Mouse (Mus musculus): ENCODE data around the gene Cdc34. TPM values are rescaled to one million over a fixed set of nuclear protein-coding genes. Genes with fewer than 3 reads are reported as not detected.
A peak's percentile ranks its signal among the peaks of the same experiment; 100 is the strongest.

The Cdc34 gene
- polyA plus RNA-seq, 1 experiment from 2014 or later = 137 TPM

DNA sequence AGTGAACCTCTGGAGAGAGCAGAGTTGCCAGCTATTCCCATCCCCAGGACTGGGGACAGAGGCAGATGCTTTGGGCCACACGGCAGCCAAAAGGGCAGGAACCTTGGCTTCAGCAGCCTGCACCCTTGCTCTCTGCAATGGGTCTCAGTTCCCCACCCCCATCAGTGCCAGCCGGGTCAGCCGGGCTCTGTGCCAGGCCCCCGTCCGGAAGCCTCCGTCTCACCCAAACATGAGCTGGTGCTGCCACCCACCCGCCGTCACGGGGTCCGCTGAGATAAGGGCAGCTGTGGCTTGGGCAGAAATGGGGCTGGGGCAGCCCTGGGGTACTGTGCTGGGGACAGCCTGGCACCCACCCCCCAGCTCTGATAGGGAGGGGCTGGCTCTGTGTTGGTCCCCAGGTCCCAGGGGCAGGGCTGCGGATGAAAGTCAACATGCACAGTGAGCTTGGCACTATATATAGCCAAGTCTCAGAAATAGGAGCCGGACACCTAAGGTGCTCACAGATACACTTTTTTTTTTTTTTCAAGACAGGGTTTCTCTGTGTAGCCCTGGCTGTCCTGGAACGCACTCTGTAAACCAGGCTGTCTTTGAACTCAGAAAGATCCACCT, 47.5 kb downstream of the Cdc34 start:
- H3K36me3 ChIP-seq = peaks cover 17% of the 10 kb centered on the region
- H3K4me1 ChIP-seq = no peaks in the 10 kb centered on the region
- no peaks in the 10 kb centered on the region for H3K27me3 ChIP-seq
- no peak overlapping the region for H3K4me3 ChIP-seq
- H3K4me2 ChIP-seq (replicated peaks) = no peak overlapping the region
- WGBS = 82% methylated on average over 13 of the region's 13 CpGs
- no peak for ATAC-seq (ENCODE audit: insufficient number of reproducible peaks, insufficient read depth, low FRiP score, low TSS enrichment)
- H3K9me3 ChIP-seq = no peaks in the 10 kb centered on the region
- no peak overlapping the region for H3K27ac ChIP-seq
- H3K9ac ChIP-seq = no peak overlapping the region

DNA sequence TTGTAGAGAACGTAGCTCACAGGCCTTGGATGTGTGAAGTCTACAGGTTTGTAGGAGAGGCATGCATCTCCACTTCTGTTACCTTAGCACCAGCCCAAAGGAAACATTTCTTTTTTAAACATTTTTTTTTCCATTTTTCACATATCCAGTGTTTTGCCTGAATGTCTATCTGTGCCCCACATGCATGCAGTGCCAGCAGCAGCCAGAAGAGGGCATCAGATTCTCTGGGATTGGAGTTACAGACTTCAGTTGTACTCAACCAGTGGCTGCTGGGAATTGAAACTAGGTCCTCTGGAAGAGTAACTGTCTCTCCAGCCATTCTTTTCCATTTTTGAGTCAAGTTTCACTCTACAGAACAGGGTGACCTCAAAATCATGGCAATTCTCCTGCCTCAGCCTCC, 50.5 kb downstream of the Cdc34 start:
- ATAC-seq (ENCODE audit: insufficient number of reproducible peaks, insufficient read depth, low FRiP score, low TSS enrichment) = no peak
- 95% methylated on average over 1 of the region's 1 CpGs for WGBS
- peaks cover 20% of the 10 kb centered on the region for H3K9me3 ChIP-seq
- no peak overlapping the region for H3K4me3 ChIP-seq
- no peak overlapping the region for H3K9ac ChIP-seq
- H3K36me3 ChIP-seq = peaks cover 48% of the 10 kb centered on the region
- H3K4me1 ChIP-seq = no peaks in the 10 kb centered on the region
- no peak overlapping the region for H3K27ac ChIP-seq
- no peak overlapping the region for H3K4me2 ChIP-seq (replicated peaks)
- peaks cover 18% of the 10 kb centered on the region for H3K27me3 ChIP-seq

DNA sequence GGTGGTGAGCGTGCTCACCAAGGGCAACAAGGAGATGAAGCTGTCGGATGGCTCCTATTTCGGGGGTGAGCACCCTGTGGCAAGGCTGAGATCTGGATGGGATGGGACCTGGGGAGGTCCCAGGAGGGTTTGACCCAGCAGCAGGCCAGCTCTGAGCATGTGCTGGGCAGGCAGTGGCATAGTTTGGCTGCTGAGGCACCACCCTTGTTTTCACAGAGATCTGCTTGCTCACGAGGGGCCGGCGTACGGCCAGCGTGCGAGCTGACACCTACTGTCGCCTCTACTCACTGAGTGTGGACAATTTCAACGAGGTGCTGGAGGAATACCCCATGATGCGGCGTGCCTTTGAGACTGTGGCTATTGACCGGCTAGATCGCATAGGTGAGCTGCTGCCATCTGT, 51.9 kb downstream of the Cdc34 start:
- H3K9me3 ChIP-seq = peaks cover 34% of the 10 kb centered on the region
- WGBS = 94% methylated on average over 15 of the region's 15 CpGs
- H3K36me3 ChIP-seq = peaks cover 61% of the 10 kb centered on the region

DNA sequence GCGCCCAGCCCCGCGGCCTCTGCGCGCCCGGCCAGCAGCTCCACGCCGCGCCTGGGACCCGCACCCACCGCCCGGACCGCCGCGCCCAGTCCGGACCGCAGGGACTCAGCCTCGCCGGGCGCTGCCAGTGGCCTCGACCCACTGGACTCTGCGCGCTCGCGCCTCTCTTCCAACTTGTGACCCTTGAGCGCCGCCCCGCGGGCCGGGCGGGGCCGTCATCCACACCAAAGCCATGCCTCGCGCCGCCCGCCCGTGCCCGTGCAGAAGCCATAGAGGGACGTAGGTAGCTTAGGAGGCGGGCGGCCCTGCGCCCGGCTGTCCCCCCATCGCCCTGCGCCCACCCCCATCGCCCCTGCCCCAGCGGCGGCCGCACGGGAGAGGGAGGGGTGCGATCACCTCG, 53.4 kb downstream of the Cdc34 start:
- WGBS = 32% methylated on average over 52 of the region's 52 CpGs
- Histone ChIP-seq H3K27ac (no peak overlapping the region), H3K4me2 (replicated peaks) (0 out of 2 replicates have a peak overlapping the region, but pooled peaks have one; percentile 5), H3K4me3 (no peak overlapping the region), H3K36me3 (peaks cover 76% of the 10 kb centered on the region), H3K4me1 (no peaks in the 10 kb centered on the region), H3K27me3 (peaks cover 18% of the 10 kb centered on the region), H3K9me3 (peaks cover 49% of the 10 kb centered on the region), H3K9ac (no peak overlapping the region)
- ATAC-seq (ENCODE audit: insufficient number of reproducible peaks, insufficient read depth, low FRiP score, low TSS enrichment) = no peak

More for the DNA sequence above, 51.9 kb downstream of the Cdc34 start:
- no peak for ATAC-seq (ENCODE audit: insufficient number of reproducible peaks, insufficient read depth, low FRiP score, low TSS enrichment)
- Histone ChIP-seq H3K27me3 (peaks cover 18% of the 10 kb centered on the region), H3K9ac (no peak overlapping the region), H3K4me2 (replicated peaks) (no peak overlapping the region), H3K4me1 (no peaks in the 10 kb centered on the region), H3K27ac (no peak overlapping the region), H3K4me3 (no peak overlapping the region)

DNA sequence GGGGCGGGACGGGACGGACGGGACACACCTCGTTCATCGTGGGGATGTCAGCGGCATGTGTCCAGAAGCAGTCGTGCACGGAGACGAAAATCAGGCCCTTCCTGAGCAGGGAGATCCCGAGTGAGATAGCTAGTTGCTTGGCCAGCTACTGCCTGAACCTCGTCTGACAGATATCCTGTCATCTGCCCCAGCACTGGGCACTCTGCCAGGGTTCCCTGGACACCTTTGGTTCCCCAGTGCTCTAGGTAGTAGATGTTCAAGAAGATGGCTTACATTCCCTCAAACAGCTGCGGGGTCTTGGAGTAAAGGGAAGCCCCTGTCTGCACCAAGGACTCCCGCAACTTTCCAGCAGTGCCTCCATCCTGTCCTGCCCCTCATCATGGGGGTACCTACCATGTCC, 54.7 kb downstream of the Cdc34 start:
- H3K9ac ChIP-seq = no peak overlapping the region
- H3K9me3 ChIP-seq = peaks cover 59% of the 10 kb centered on the region
- no peak overlapping the region for H3K4me2 ChIP-seq (replicated peaks)
- ATAC-seq (ENCODE audit: insufficient number of reproducible peaks, insufficient read depth, low FRiP score, low TSS enrichment) = no peak
- WGBS = 91% methylated on average over 14 of the region's 14 CpGs
- peaks cover 18% of the 10 kb centered on the region for H3K27me3 ChIP-seq
- H3K4me1 ChIP-seq = no peaks in the 10 kb centered on the region
- no peak overlapping the region for H3K27ac ChIP-seq
- H3K36me3 ChIP-seq = peaks cover 90% of the 10 kb centered on the region
- no peak overlapping the region for H3K4me3 ChIP-seq

Other genes with a start within 250 kb of the Cdc34 start
- not detected in 2 replicates for gene Vmn2r83, start 213.5 kb upstream of the Cdc34 start, polyA plus RNA-seq (2016; fragmentation: Nextera tagmentation; extraction: Ambion mirVana)
- gene Plpp2, start 148.4 kb upstream of the Cdc34 start, polyA plus RNA-seq (2016; fragmentation: Nextera tagmentation; extraction: Ambion mirVana) = 17.0 and 18.3 TPM in 2 replicates
- 77.4 and 82.6 TPM in 2 replicates for gene Mier2, start 127.0 kb upstream of the Cdc34 start, polyA plus RNA-seq (2016; fragmentation: Nextera tagmentation; extraction: Ambion mirVana)
- gene Theg, start 94.9 kb upstream of the Cdc34 start, polyA plus RNA-seq (2016; fragmentation: Nextera tagmentation; extraction: Ambion mirVana) = not detected in 2 replicates
- gene C2cd4c, start 68.2 kb upstream of the Cdc34 start, polyA plus RNA-seq (2016; fragmentation: Nextera tagmentation; extraction: Ambion mirVana) = 0.03 TPM in 1 of 2 replicates, not detected in the other
- 26.2 and 27.2 TPM in 2 replicates for gene Shc2, start 44.3 kb upstream of the Cdc34 start, polyA plus RNA-seq (2016; fragmentation: Nextera tagmentation; extraction: Ambion mirVana)
- gene Odf3l2, start 36.5 kb upstream of the Cdc34 start, polyA plus RNA-seq (2016; fragmentation: Nextera tagmentation; extraction: Ambion mirVana) = not detected in 2 replicates
- gene Madcam1, start 17.6 kb upstream of the Cdc34 start, polyA plus RNA-seq (2016; fragmentation: Nextera tagmentation; extraction: Ambion mirVana) = 6.7 and 8.4 TPM in 2 replicates
- gene Tpgs1, start 12.8 kb upstream of the Cdc34 start, polyA plus RNA-seq (2016; fragmentation: Nextera tagmentation; extraction: Ambion mirVana) = 66.1 and 68.6 TPM in 2 replicates
- gene Gzmm, start 6.8 kb downstream of the Cdc34 start, polyA plus RNA-seq (2016; fragmentation: Nextera tagmentation; extraction: Ambion mirVana) = 0.55 and 1.5 TPM in 2 replicates
- 689 and 691 TPM in 2 replicates for gene Bsg, start 22.3 kb downstream of the Cdc34 start, polyA plus RNA-seq (2016; fragmentation: Nextera tagmentation; extraction: Ambion mirVana)
- 0.06 and 0.08 TPM in 2 replicates for gene Hcn2, start 34.4 kb downstream of the Cdc34 start, polyA plus RNA-seq (2016; fragmentation: Nextera tagmentation; extraction: Ambion mirVana)
- gene Polrmt, start 64.4 kb downstream of the Cdc34 start, polyA plus RNA-seq (2016; fragmentation: Nextera tagmentation; extraction: Ambion mirVana) = 49.6 and 54.0 TPM in 2 replicates
- 0.33 and 0.65 TPM in 2 replicates for gene Fgf22, start 72.9 kb downstream of the Cdc34 start, polyA plus RNA-seq (2016; fragmentation: Nextera tagmentation; extraction: Ambion mirVana)
- gene Rnf126, start 84.8 kb downstream of the Cdc34 start, polyA plus RNA-seq (2016; fragmentation: Nextera tagmentation; extraction: Ambion mirVana) = 109 and 111 TPM in 2 replicates
- 3.5 and 3.7 TPM in 2 replicates for gene Fstl3, start 95.1 kb downstream of the Cdc34 start, polyA plus RNA-seq (2016; fragmentation: Nextera tagmentation; extraction: Ambion mirVana)
- gene Prss57, start 108.8 kb downstream of the Cdc34 start, polyA plus RNA-seq (2016; fragmentation: Nextera tagmentation; extraction: Ambion mirVana) = 0.06 TPM in 1 of 2 replicates, not detected in the other
- 132 and 142 TPM in 2 replicates for gene Palm, start 111.4 kb downstream of the Cdc34 start, polyA plus RNA-seq (2016; fragmentation: Nextera tagmentation; extraction: Ambion mirVana)
- 2.0 and 3.1 TPM in 2 replicates for gene Misp, start 138.8 kb downstream of the Cdc34 start, polyA plus RNA-seq (2016; fragmentation: Nextera tagmentation; extraction: Ambion mirVana)
- gene Ptbp1, start 172.2 kb downstream of the Cdc34 start, polyA plus RNA-seq (2016; fragmentation: Nextera tagmentation; extraction: Ambion mirVana) = 352 and 363 TPM in 2 replicates
- gene Prtn3, start 192.3 kb downstream of the Cdc34 start, polyA plus RNA-seq (2016; fragmentation: Nextera tagmentation; extraction: Ambion mirVana) = 10.1 and 11.3 TPM in 2 replicates
- gene Plppr3, start 192.4 kb downstream of the Cdc34 start, polyA plus RNA-seq (2016; fragmentation: Nextera tagmentation; extraction: Ambion mirVana) = 169 and 181 TPM in 2 replicates
- gene Elane, start 204.1 kb downstream of the Cdc34 start, polyA plus RNA-seq (2016; fragmentation: Nextera tagmentation; extraction: Ambion mirVana) = 0.33 and 0.55 TPM in 2 replicates
- gene Cfd, start 208.7 kb downstream of the Cdc34 start, polyA plus RNA-seq (2016; fragmentation: Nextera tagmentation; extraction: Ambion mirVana) = not detected in 2 replicates
- 60.4 and 60.9 TPM in 2 replicates for gene Med16, start 226.7 kb downstream of the Cdc34 start, polyA plus RNA-seq (2016; fragmentation: Nextera tagmentation; extraction: Ambion mirVana)
- gene Gm26602, start 228.7 kb downstream of the Cdc34 start, polyA plus RNA-seq (2016; fragmentation: Nextera tagmentation; extraction: Ambion mirVana) = 5.0 and 18.8 TPM in 2 replicates
- 0.85 and 1.4 TPM in 2 replicates for gene Kiss1r, start 234.8 kb downstream of the Cdc34 start, polyA plus RNA-seq (2016; fragmentation: Nextera tagmentation; extraction: Ambion mirVana)
- gene R3hdm4, start 239.0 kb downstream of the Cdc34 start, polyA plus RNA-seq (2016; fragmentation: Nextera tagmentation; extraction: Ambion mirVana) = 159 and 166 TPM in 2 replicates
- gene Arid3a, start 244.8 kb downstream of the Cdc34 start, polyA plus RNA-seq (2016; fragmentation: Nextera tagmentation; extraction: Ambion mirVana) = 4.9 and 6.6 TPM in 2 replicates

All from embryonic facial prominence, embryonic 12.5 days (tissue).